Mouse (Mus musculus) embryo, embryonic 10.5 days (tissue): ENCODE results near the gene Grin2a.

ENCODE experiments used
- DNase-seq: peaks from one replicate; pipeline ENCODE4 v3.0.0-alpha.2; 2015; ENCODE audit warnings: low spot score

Grin2a gene

GRCm38 (mm10) chr16:9865039-9865438 lies 130.3 kb downstream of the Grin2a start:
- no peak for DNase-seq

GRCm38 (mm10) chr16:9857758-9858157 lies 137.6 kb downstream of the Grin2a start:
- DNase-seq = no peak

- DNase-seq = no peak
These were observed 143.9 kb downstream of the Grin2a start for GRCm38 (mm10) chr16:9851265-9851988.

GRCm38 (mm10) chr16:9841496-9841895 lies 153.9 kb downstream of the Grin2a start:
- no peak for DNase-seq

- DNase-seq = peak; percentile 67
These were observed 158.8 kb downstream of the Grin2a start for GRCm38 (mm10) chr16:9836542-9836941.

GRCm38 (mm10) chr16:9834236-9834635 lies 161.1 kb downstream of the Grin2a start:
- no peak for DNase-seq

GRCm38 (mm10) chr16:9825110-9825483 lies 170.3 kb downstream of the Grin2a start:
- no peak for DNase-seq

- no peak for DNase-seq
These were observed 170.8 kb downstream of the Grin2a start for GRCm38 (mm10) chr16:9824436-9825109.

GRCm38 (mm10) chr16:9823686-9824085 lies 171.7 kb downstream of the Grin2a start:
- DNase-seq = no peak

- peak; percentile 12 for DNase-seq
These were observed 175.9 kb downstream of the Grin2a start for GRCm38 (mm10) chr16:9819508-9819907.

- no peak for DNase-seq
These were observed 194.0 kb downstream of the Grin2a start for GRCm38 (mm10) chr16:9801338-9801737.

GRCm38 (mm10) chr16:9800221-9800620 lies 195.1 kb downstream of the Grin2a start:
- no peak for DNase-seq

GRCm38 (mm10) chr16:9792976-9793375 lies 202.4 kb downstream of the Grin2a start:
- DNase-seq = no peak

- DNase-seq = no peak
These were observed 209.1 kb downstream of the Grin2a start for GRCm38 (mm10) chr16:9786261-9786660.

- no peak for DNase-seq
These were observed 209.5 kb downstream of the Grin2a start for GRCm38 (mm10) chr16:9785821-9786220.

GRCm38 (mm10) chr16:9768981-9769380 lies 226.4 kb downstream of the Grin2a start:
- DNase-seq = no peak

- no peak for DNase-seq
These were observed 227.0 kb downstream of the Grin2a start for GRCm38 (mm10) chr16:9768356-9768755.

- no peak for DNase-seq
These were observed 227.4 kb downstream of the Grin2a start for GRCm38 (mm10) chr16:9767946-9768345.

GRCm38 (mm10) chr16:9764086-9764485 lies 231.3 kb downstream of the Grin2a start:
- no peak for DNase-seq

GRCm38 (mm10) chr16:9760347-9760746 lies 235.0 kb downstream of the Grin2a start:
- DNase-seq = no peak

GRCm38 (mm10) chr16:9756849-9757248 lies 238.5 kb downstream of the Grin2a start:
- DNase-seq = no peak

- no peak for DNase-seq
These were observed 241.3 kb downstream of the Grin2a start for GRCm38 (mm10) chr16:9754061-9754460.

GRCm38 (mm10) chr16:9753045-9753444 lies 242.3 kb downstream of the Grin2a start:
- no peak for DNase-seq

- DNase-seq = no peak
These were observed 242.8 kb downstream of the Grin2a start for GRCm38 (mm10) chr16:9752600-9752999.
